Mouse (Mus musculus) liver, postnatal 0 days (tissue): ENCODE results near the gene Dnaic1. TPM values are rescaled to one million over a fixed set of nuclear protein-coding genes. Genes with fewer than 3 reads are reported as not detected.

Experiments used
- ATAC-seq: fragments of 200-750 bp; cut with Nextera tagmentation; 2 replicates; pipeline ENCODE4 v1.8.0; 2017; ENCODE audit warnings: mild to moderate bottlenecking, moderate library complexity
- DNase-seq: peaks from one replicate; pipeline ENCODE4 v3.0.0-alpha.2; 2016
- H3K27ac ChIP-seq: fragments of 300-500 bp; sonication (generic); 2 replicates; pipeline ENCODE4 v1.5.1; 2014; ENCODE audit warnings: antibody characterized with exemption, moderate library complexity, mild to moderate bottlenecking, low read depth
- H3K27me3 ChIP-seq: fragments of 300-500 bp; sonication (generic); 2 replicates; pipeline ENCODE4 v1.6.1; 2014; ENCODE audit warnings: low read length, control low read depth, mixed read lengths; ENCODE audit not compliant: insufficient read depth
- H3K36me3 ChIP-seq: fragments of 300-500 bp; sonication (generic); replicated peaks from 2 replicates; pipeline ENCODE4 v1.6.1; 2014; ENCODE audit warnings: mild to moderate bottlenecking, control low read depth, low read length, moderate library complexity, mixed read lengths; ENCODE audit not compliant: insufficient read depth
- H3K4me1 ChIP-seq: fragments of 300-500 bp; sonication (generic); 2 replicates; pipeline ENCODE4 v1.6.1; 2014; ENCODE audit warnings: antibody characterized with exemption, mild to moderate bottlenecking, control low read depth; ENCODE audit not compliant: insufficient read depth
- H3K4me2 ChIP-seq: fragments of 300-500 bp; sonication (generic); 2 replicates; pipeline ENCODE4 v1.6.1; 2014; ENCODE audit warnings: low read depth, mild to moderate bottlenecking, low read length, moderate library complexity, mixed read lengths
- H3K4me3 ChIP-seq: fragments of 300-500 bp; sonication (generic); 2 replicates; pipeline ENCODE4 v1.5.1; 2014; ENCODE audit warnings: low read depth, low read length
- H3K9ac ChIP-seq: fragments of 300-500 bp; sonication (generic); replicated peaks from 2 replicates; pipeline ENCODE4 v1.6.1; 2014; ENCODE audit warnings: mild to moderate bottlenecking, moderate library complexity
- H3K9me3 ChIP-seq: fragments of 300-500 bp; sonication (generic); 2 replicates; pipeline ENCODE4 v1.6.1; 2016; ENCODE audit warnings: mild to moderate bottlenecking, control low read depth, low read length, mixed read lengths
- CTCF ChIP-seq: sonication (generic); IDR thresholded peaks from 2 replicates; pipeline ENCODE4 v1.5.1; 2016; ENCODE audit warnings: antibody characterized with exemption, low read depth
- EP300 ChIP-seq: IDR thresholded peaks from 2 replicates; pipeline ENCODE4 v1.6.1; 2016; ENCODE audit warnings: antibody characterized with exemption, low read depth, mild to moderate bottlenecking
- WGBS: fragments of 180-500 bp; shearing (Covaris S2); extraction: QIAGEN DNeasy Blood & Tissue Kit; methylation state at CpG from one replicate; pipeline ENCODE4 v1.1.7; 2014; ENCODE audit not compliant: insufficient replicate concordance; 5-methylcytosine and 5-hydroxymethylcytosine counted together
- polyA plus RNA-seq: library from polyadenylated mRNA; unstranded; fragments of >200 nt; fragmentation: Nextera tagmentation; extraction: Ambion mirVana; gene quantifications from 2 replicates; pipeline ENCODE4 v1.2.1, GENCODE M21; 2015

Dnaic1 gene
- polyA plus RNA-seq, 1 experiment from 2014 or later = 14.2 TPM

- Histone ChIP-seq H3K9ac (no peak overlapping the region), H3K4me3 (no peak overlapping the region), H3K27me3 (peaks cover 11% of the 10 kb centered on the region; the same call in 1 of the 2 replicates), H3K36me3 (no peaks in the 10 kb centered on the region), H3K4me1 (no peaks in the 10 kb centered on the region), H3K9me3 (no peaks in the 10 kb centered on the region), H3K27ac (no peak overlapping the region), H3K4me2 (no peak overlapping the region)
- DNase-seq = no peak
- 31% methylated on average over 4 of the region's 5 CpGs for WGBS
- no peak for ATAC-seq
- TF ChIP-seq EP300 (no peak), CTCF (no peak)
Measured at GRCm38 (mm10) chr4:41671500-41671899, 101.9 kb downstream of the Dnaic1 start.

DNA sequence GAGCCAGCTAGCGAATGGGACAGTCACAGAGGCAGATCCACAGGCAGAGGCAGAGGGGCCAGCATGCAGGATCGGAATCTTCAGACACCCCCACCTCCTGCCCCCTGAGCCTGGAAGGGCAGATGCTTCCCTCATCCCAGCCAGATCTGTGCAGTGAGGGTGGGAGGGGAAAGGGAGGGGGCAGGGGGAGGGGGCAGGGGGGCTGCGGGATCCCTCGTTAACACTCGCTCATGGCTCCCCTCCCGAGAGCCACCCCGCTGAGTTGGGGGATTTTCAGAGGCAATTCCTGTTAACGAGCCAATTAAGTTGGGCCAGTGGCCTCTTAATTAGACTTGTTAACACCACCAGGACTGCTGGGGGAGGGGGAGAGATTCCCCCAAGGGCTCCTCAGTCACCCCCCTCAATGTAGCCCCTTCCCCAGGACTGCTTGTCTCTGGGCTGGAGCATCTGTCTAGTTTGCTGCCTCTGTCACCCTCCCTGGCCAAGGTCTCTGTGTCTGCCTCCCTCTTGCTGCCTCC, 102.4 kb downstream of the Dnaic1 start:
- no peak for ATAC-seq
- DNase-seq = no peak
- no peak for TF ChIP-seq CTCF
- 22% methylated on average over 8 of the region's 8 CpGs for WGBS
- peaks cover 13% of the 10 kb centered on the region; the same call in 1 of the 2 replicates for H3K27me3 ChIP-seq
- H3K27ac ChIP-seq = no peak overlapping the region
- H3K4me2 ChIP-seq = no peak overlapping the region
- H3K9me3 ChIP-seq = no peaks in the 10 kb centered on the region
- no peaks in the 10 kb centered on the region for H3K36me3 ChIP-seq
- H3K9ac ChIP-seq = no peak overlapping the region
- no peaks in the 10 kb centered on the region for H3K4me1 ChIP-seq
- no peak overlapping the region for H3K4me3 ChIP-seq

DNA sequence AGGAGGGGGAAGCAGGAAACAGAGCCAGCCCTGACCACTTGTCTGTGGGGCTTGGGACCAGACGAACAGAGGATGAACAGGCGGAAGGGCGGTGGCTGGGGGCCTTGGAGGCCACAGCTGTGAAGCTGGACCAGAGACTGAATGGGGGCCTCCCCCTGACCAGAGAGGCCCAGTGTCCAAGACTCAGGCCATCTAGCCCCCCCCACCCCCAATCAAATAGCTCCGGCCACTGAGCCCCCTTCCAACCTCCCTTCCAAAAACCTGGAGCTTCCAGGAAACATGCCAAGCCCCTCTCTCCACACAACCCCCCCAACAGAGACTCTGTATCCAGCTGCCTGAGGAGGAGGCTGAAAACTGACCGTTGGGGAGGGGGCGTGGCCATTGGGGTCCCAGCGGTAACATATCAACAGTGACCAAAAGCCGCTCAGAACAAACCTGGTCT, 103.0 kb downstream of the Dnaic1 start:
- no peaks in the 10 kb centered on the region for H3K9me3 ChIP-seq
- H3K4me2 ChIP-seq = no peak overlapping the region
- ATAC-seq (no peak), DNase-seq (no peak)
- TF ChIP-seq CTCF (no peak), EP300 (no peak)
- 39% methylated on average over 8 of the region's 8 CpGs for WGBS
- no peak overlapping the region for H3K4me3 ChIP-seq
- H3K27ac ChIP-seq = no peak overlapping the region
- no peak overlapping the region for H3K9ac ChIP-seq
- no peaks in the 10 kb centered on the region for H3K4me1 ChIP-seq
- H3K36me3 ChIP-seq = no peaks in the 10 kb centered on the region
- H3K27me3 ChIP-seq = peaks cover 13% of the 10 kb centered on the region; the same call in 1 of the 2 replicates

DNA sequence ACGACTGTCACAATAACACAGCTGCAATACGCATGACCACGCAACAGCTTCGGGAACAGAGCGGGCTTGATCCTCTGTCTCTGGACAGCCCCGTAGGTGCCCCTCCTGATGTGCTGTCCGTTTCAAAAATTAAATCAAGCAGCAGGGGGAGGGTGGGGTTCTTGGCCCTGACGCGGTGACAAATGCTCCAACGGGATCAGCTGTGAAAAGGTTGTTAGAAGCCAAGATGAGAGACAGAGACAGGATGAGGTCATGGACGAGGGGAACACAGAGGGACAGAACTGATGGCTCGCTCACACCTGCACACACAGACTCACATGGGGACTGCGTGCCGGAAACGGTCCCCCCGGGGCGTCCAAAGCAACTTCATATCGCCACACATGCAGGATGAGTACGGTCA, 103.6 kb downstream of the Dnaic1 start:
- no peaks in the 10 kb centered on the region for H3K36me3 ChIP-seq
- H3K27me3 ChIP-seq = peaks cover 13% of the 10 kb centered on the region; the same call in 1 of the 2 replicates
- ATAC-seq (no peak), DNase-seq (no peak)
- no peak overlapping the region for H3K4me3 ChIP-seq
- H3K9me3 ChIP-seq = no peaks in the 10 kb centered on the region
- no peak overlapping the region for H3K27ac ChIP-seq
- WGBS = 77% methylated on average over 19 of the region's 19 CpGs
- H3K4me1 ChIP-seq = no peaks in the 10 kb centered on the region
- no peak overlapping the region for H3K4me2 ChIP-seq
- H3K9ac ChIP-seq = no peak overlapping the region
- TF ChIP-seq CTCF = no peak
- no peak for TF ChIP-seq EP300

DNA sequence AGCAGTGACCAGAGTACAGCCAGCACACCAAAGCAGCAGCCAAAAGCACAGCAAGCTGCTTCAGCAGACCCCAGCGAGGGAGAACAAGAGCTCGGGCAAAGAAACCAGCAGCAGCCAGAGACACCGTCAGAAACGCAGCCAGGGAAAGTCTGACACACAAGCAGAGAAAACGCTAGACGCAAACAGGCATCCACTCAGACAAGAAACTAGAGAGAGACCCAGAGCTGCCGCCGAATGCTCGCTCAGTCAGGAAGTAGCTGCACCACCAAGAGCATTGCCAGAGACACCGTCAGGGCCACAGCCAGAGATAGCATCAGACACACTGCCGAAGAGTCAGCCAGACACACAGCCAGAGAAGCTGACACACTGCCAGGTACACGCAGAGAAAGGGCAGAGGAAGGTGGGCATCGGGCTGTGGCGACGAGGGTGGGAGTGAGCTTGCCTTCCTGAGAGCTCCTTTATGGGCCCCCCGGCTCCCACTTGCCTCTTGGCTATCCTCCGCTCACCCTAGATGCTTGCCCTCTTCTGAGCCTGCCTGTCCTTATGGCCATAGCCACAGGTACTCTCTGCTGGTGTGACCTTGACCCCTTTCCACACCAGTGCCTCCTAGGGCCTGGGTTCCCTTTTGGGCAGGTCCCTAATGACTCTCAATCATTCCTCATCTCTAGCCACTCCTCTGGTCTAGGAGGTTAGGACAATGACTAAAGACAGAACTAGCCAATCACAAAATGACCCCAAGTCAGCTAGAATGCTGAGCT, 106.9 kb downstream of the Dnaic1 start:
- H3K36me3 ChIP-seq = no peaks in the 10 kb centered on the region
- no peak overlapping the region for H3K9ac ChIP-seq
- H3K27ac ChIP-seq = no peak overlapping the region
- TF ChIP-seq EP300 (no peak), CTCF (no peak)
- no peaks in the 10 kb centered on the region for H3K4me1 ChIP-seq
- no peak overlapping the region for H3K4me2 ChIP-seq
- H3K4me3 ChIP-seq = no peak overlapping the region
- no peak for ATAC-seq
- 47% methylated on average over 17 of the region's 17 CpGs for WGBS
- no peaks in the 10 kb centered on the region for H3K9me3 ChIP-seq
- H3K27me3 ChIP-seq = peaks cover 19% of the 10 kb centered on the region; the same call in 1 of the 2 replicates
- DNase-seq = no peak

DNA sequence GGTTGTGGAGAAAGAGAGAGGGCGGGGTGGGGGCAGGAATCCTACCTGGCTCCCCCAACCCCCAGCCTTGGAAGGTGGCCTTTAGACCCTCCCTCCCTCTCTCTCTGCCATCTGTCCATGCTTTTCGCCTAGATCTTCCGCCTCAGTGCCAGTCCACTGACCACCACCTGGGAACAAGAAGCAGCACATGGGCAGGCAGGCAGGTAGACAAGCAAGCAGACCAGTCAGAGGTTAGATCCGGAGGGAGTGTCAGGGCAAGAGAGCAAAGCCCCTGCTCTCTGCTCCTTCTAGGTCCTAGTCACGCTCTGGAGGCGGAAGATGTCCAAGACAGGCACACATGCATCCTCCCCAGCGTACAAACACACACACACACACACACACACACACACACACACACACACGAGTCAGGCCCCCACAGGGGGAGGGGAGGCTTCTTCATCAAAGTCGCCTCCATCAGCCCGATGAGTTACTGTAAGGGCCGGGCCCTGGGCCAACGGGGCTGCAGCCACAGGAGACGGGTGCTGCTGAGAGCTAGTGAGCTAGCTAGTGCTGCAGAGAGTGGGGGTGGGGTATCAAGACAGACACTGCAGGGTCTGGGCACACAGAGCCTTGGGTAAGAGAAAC, 107.5 kb downstream of the Dnaic1 start:
- Histone ChIP-seq H3K27me3 (peaks cover 17% of the 10 kb centered on the region; the same call in 1 of the 2 replicates), H3K9ac (no peak overlapping the region), H3K9me3 (no peaks in the 10 kb centered on the region), H3K4me3 (no peak overlapping the region), H3K4me1 (no peaks in the 10 kb centered on the region), H3K4me2 (no peak overlapping the region), H3K36me3 (no peaks in the 10 kb centered on the region), H3K27ac (no peak overlapping the region)
- 63% methylated on average over 12 of the region's 13 CpGs for WGBS
- TF ChIP-seq CTCF (no peak), EP300 (no peak)
- DNase-seq = no peak
- ATAC-seq = no peak
